14 mouse cellular contexts compared by ENCODE assay signal in genomic region chrX:99433778-99434177, GRCm38 (mm10). TPM values are rescaled to one million over a fixed set of nuclear protein-coding genes. Genes with fewer than 3 reads are reported as not detected.
A peak's percentile ranks its signal among the peaks of the same experiment; 100 is the strongest.
DNase-seq lines count a peak whose midpoint lies in the region; ATAC-seq and TF ChIP-seq lines count a peak whose summit lies in the region.
"Had no signal": no experiment of that assay in that cellular context is flagged by ENCODE, and none has a peak within 500 bp of the region (broad histone marks: within the 10 kb centered on the region; RNA-seq: fewer than 3 reads in every experiment).

No protein-coding gene starts in this region.

- H3K27ac ChIP-seq in hindbrain, embryonic 11.5 days (ENCODE audit: low read depth, low read length), result no peak overlapping the region
- no peak overlapping the region for H3K27ac ChIP-seq in hindbrain, embryonic 14.5 days
- no peak overlapping the region for H3K27ac ChIP-seq in stomach, embryonic 14.5 days (ENCODE audit: low read length)
- no peak overlapping the region for H3K27ac ChIP-seq in stomach, postnatal 0 days (replicated peaks)
- peak overlapping the region; percentile 63 for H3K27ac ChIP-seq in embryonic facial prominence, embryonic 15.5 days (replicated peaks)
- no peak overlapping the region for H3K27ac ChIP-seq in neural tube, embryonic 12.5 days
- H3K27ac ChIP-seq: liver, embryonic 15.5 days; macrophage had no signal

- ATAC-seq in hindbrain, embryonic 11.5 days (ENCODE audit: low FRiP score), result no peak
- ATAC-seq in hindbrain, embryonic 14.5 days (ENCODE audit: low FRiP score), result no peak
- ATAC-seq in stomach, embryonic 14.5 days (ENCODE audit: insufficient number of reproducible peaks, insufficient read depth, low FRiP score, low read depth), result peak; percentile 56; the same call in 1 of the 2 replicates
- no peak for ATAC-seq in stomach, postnatal 0 days (ENCODE audit: low FRiP score, low TSS enrichment)
- peak; percentile 68 for ATAC-seq in embryonic facial prominence, embryonic 15.5 days (ENCODE audit: insufficient number of reproducible peaks, low FRiP score, low TSS enrichment, low read depth)
- no peak for ATAC-seq in neural tube, embryonic 12.5 days (ENCODE audit: low FRiP score, low read depth)
- ATAC-seq: CD4-positive, CD25-positive, alpha-beta regulatory T cell, adult 4 months; Patski had no signal

- peak overlapping the region; percentile 23; the same call in 1 of the 2 replicates for H3K9ac ChIP-seq in hindbrain, embryonic 11.5 days (ENCODE audit: low read depth, low read length)
- H3K9ac ChIP-seq in hindbrain, embryonic 14.5 days, result no peak overlapping the region
- no peak overlapping the region for H3K9ac ChIP-seq in stomach, embryonic 14.5 days (replicated peaks; ENCODE audit: low read depth, low read length)
- H3K9ac ChIP-seq in stomach, postnatal 0 days (ENCODE audit: low read length), result no peak overlapping the region
- no peak overlapping the region for H3K9ac ChIP-seq in embryonic facial prominence, embryonic 15.5 days
- no peak overlapping the region for H3K9ac ChIP-seq in neural tube, embryonic 12.5 days
- H3K9ac ChIP-seq: liver, embryonic 15.5 days had no signal

- 23% methylated on average over 15 of the region's 19 CpGs for WGBS in hindbrain, embryonic 11.5 days
- WGBS in hindbrain, embryonic 14.5 days, result 32% methylated on average over 15 of the region's 19 CpGs
- WGBS in stomach, embryonic 14.5 days, result 36% methylated on average over 19 of the region's 19 CpGs
- 37% methylated on average over 19 of the region's 19 CpGs for WGBS in stomach, postnatal 0 days
- WGBS in embryonic facial prominence, embryonic 15.5 days, result 28% methylated on average over 19 of the region's 19 CpGs
- 25% methylated on average over 19 of the region's 19 CpGs for WGBS in neural tube, embryonic 12.5 days

- H3K4me1 ChIP-seq in hindbrain, embryonic 11.5 days (replicated peaks; ENCODE audit: control insufficient read depth, insufficient read depth, low read length), result no peaks in the 10 kb centered on the region
- H3K4me1 ChIP-seq in hindbrain, embryonic 14.5 days (replicated peaks; ENCODE audit: control insufficient read depth, insufficient read depth, low read length), result no peaks in the 10 kb centered on the region
- no peaks in the 10 kb centered on the region for H3K4me1 ChIP-seq in stomach, embryonic 14.5 days (ENCODE audit: control insufficient read depth, insufficient read depth, low read length)
- no peaks in the 10 kb centered on the region for H3K4me1 ChIP-seq in stomach, postnatal 0 days (replicated peaks; ENCODE audit: control insufficient read depth, insufficient read depth)
- peaks cover 20% of the 10 kb centered on the region for H3K4me1 ChIP-seq in embryonic facial prominence, embryonic 15.5 days
- H3K4me1 ChIP-seq in neural tube, embryonic 12.5 days, result 0 out of 2 replicates have a peak, but pooled peaks cover 4% of the 10 kb centered on the region
- H3K4me1 ChIP-seq: liver, embryonic 15.5 days had no signal

- H3K4me2 ChIP-seq in hindbrain, embryonic 11.5 days (replicated peaks; ENCODE audit: low read depth, low read length), result no peak overlapping the region
- H3K4me2 ChIP-seq in hindbrain, embryonic 14.5 days (replicated peaks), result no peak overlapping the region
- no peak overlapping the region for H3K4me2 ChIP-seq in stomach, embryonic 14.5 days (replicated peaks; ENCODE audit: low read depth, low read length)
- H3K4me2 ChIP-seq in stomach, postnatal 0 days (replicated peaks; ENCODE audit: low read depth), result no peak overlapping the region
- no peak overlapping the region for H3K4me2 ChIP-seq in embryonic facial prominence, embryonic 15.5 days (replicated peaks)
- H3K4me2 ChIP-seq in neural tube, embryonic 12.5 days (replicated peaks), result 0 out of 2 replicates have a peak overlapping the region, but pooled peaks have one; percentile 28
- H3K4me2 ChIP-seq: liver, embryonic 15.5 days had no signal

- peak; percentile 20 for DNase-seq in hindbrain, embryonic 11.5 days (ENCODE audit: low spot score)
- DNase-seq in hindbrain, embryonic 14.5 days (ENCODE audit: low spot score), result no peak
- no peak for DNase-seq in stomach, postnatal 0 days (ENCODE audit: low spot score)
- DNase-seq in Muller cell, postnatal 12 days (ENCODE audit: inconsistent ontology term), result no peak
- no peak for DNase-seq in spleen, adult 12 weeks (ENCODE audit: low spot score)
- DNase-seq: cerebellum, postnatal 14 days; gastrocnemius, postnatal 10 days had no signal

- H3K9me3 ChIP-seq in hindbrain, embryonic 11.5 days (ENCODE audit: control insufficient read depth, low read length), result no peaks in the 10 kb centered on the region
- H3K9me3 ChIP-seq in hindbrain, embryonic 14.5 days (ENCODE audit: control insufficient read depth, low read length), result no peaks in the 10 kb centered on the region
- H3K9me3 ChIP-seq in stomach, embryonic 14.5 days (ENCODE audit: control insufficient read depth, low read depth, low read length), result no peaks in the 10 kb centered on the region
- no peaks in the 10 kb centered on the region for H3K9me3 ChIP-seq in stomach, postnatal 0 days (ENCODE audit: control insufficient read depth, low read length)
- no peaks in the 10 kb centered on the region for H3K9me3 ChIP-seq in embryonic facial prominence, embryonic 15.5 days (replicated peaks)
- H3K9me3 ChIP-seq in neural tube, embryonic 12.5 days, result no peaks in the 10 kb centered on the region
- H3K9me3 ChIP-seq: liver, embryonic 15.5 days had no signal

- no peak for TF ChIP-seq CTCF in stomach, postnatal 0 days (IDR thresholded peaks at IDR 0.05; ENCODE audit: low read depth)

- H3K4me3 ChIP-seq in hindbrain, embryonic 11.5 days (ENCODE audit: low read depth, low read length), result no peak overlapping the region
- no peak overlapping the region for H3K4me3 ChIP-seq in hindbrain, embryonic 14.5 days (replicated peaks; ENCODE audit: low read length)
- no peak overlapping the region for H3K4me3 ChIP-seq in stomach, embryonic 14.5 days (ENCODE audit: low read depth, low read length)
- H3K4me3 ChIP-seq in stomach, postnatal 0 days (ENCODE audit: low read depth, low read length), result no peak overlapping the region
- H3K4me3 ChIP-seq in embryonic facial prominence, embryonic 15.5 days (replicated peaks), result no peak overlapping the region
- no peak overlapping the region for H3K4me3 ChIP-seq in neural tube, embryonic 12.5 days
- H3K4me3 ChIP-seq: liver, embryonic 15.5 days had no signal

- H3K27me3 ChIP-seq in hindbrain, embryonic 11.5 days (ENCODE audit: control insufficient read depth, insufficient read depth, low read length), result peaks cover 18% of the 10 kb centered on the region; the same call in 1 of the 2 replicates
- H3K27me3 ChIP-seq in hindbrain, embryonic 14.5 days (ENCODE audit: control insufficient read depth, insufficient read depth, low read length), result peaks cover 43% of the 10 kb centered on the region; the same call in 1 of the 2 replicates
- peaks cover 5% of the 10 kb centered on the region; the same call in 1 of the 2 replicates for H3K27me3 ChIP-seq in stomach, embryonic 14.5 days (ENCODE audit: control insufficient read depth, insufficient read depth, low read length)
- H3K27me3 ChIP-seq in stomach, postnatal 0 days (ENCODE audit: control insufficient read depth, insufficient read depth, low read length), result no peaks in the 10 kb centered on the region
- H3K27me3 ChIP-seq in embryonic facial prominence, embryonic 15.5 days, result peaks cover 23% of the 10 kb centered on the region
- H3K27me3 ChIP-seq in neural tube, embryonic 12.5 days (replicated peaks), result peaks cover 34% of the 10 kb centered on the region

- H3K36me3 ChIP-seq in hindbrain, embryonic 11.5 days (ENCODE audit: control insufficient read depth, insufficient read depth, low read length), result no peaks in the 10 kb centered on the region
- no peaks in the 10 kb centered on the region for H3K36me3 ChIP-seq in hindbrain, embryonic 14.5 days (replicated peaks; ENCODE audit: control insufficient read depth, insufficient read depth)
- H3K36me3 ChIP-seq in stomach, embryonic 14.5 days (ENCODE audit: control insufficient read depth, insufficient read depth, low read length), result no peaks in the 10 kb centered on the region
- no peaks in the 10 kb centered on the region for H3K36me3 ChIP-seq in stomach, postnatal 0 days (ENCODE audit: control insufficient read depth, insufficient read depth, low read length)
- no peaks in the 10 kb centered on the region for H3K36me3 ChIP-seq in embryonic facial prominence, embryonic 15.5 days
- H3K36me3 ChIP-seq in neural tube, embryonic 12.5 days, result no peaks in the 10 kb centered on the region
- H3K36me3 ChIP-seq: liver, embryonic 15.5 days had no signal

- TF ChIP-seq EP300 in stomach, postnatal 0 days (optimal IDR thresholded peaks at IDR 0.05), result no peak

RNA-seq across cellular contexts. Expression of gene Pja1, which starts 37.3 kb away (rescaled TPM):
- 194 and 218 TPM in 2 replicates for polyA plus RNA-seq in hindbrain, embryonic 11.5 days (2014; fragmentation: Nextera tagmentation; extraction: Ambion mirVana)
- polyA plus RNA-seq in hindbrain, embryonic 14.5 days (2014; fragmentation: Nextera tagmentation; extraction: Ambion mirVana), result 315 and 348 TPM in 2 replicates
- polyA plus RNA-seq in stomach, embryonic 14.5 days (2014; fragmentation: Nextera tagmentation; extraction: Ambion mirVana), result 149 and 153 TPM in 2 replicates
- polyA plus RNA-seq in stomach, postnatal 0 days (2015; fragmentation: Nextera tagmentation; extraction: Ambion mirVana), result 62.8 and 64.5 TPM in 2 replicates
- polyA plus RNA-seq in embryonic facial prominence, embryonic 15.5 days (2015; fragmentation: Nextera tagmentation; extraction: Ambion mirVana), result 158 and 176 TPM in 2 replicates
- polyA plus RNA-seq in neural tube, embryonic 12.5 days (2016; fragmentation: Nextera tagmentation; extraction: Ambion mirVana), result 266 and 268 TPM in 2 replicates

Comparison
In these comparisons a context has a peak if more than half of its experiments do, and no peak if none do; other contexts are left out.
1. ATAC-seq: peak in stomach, embryonic 14.5 days (single experiment) and embryonic facial prominence, embryonic 15.5 days (single experiment); none in hindbrain, embryonic 11.5 days (single experiment), hindbrain, embryonic 14.5 days (single experiment), stomach, postnatal 0 days (single experiment) and neural tube, embryonic 12.5 days (single experiment).